Mouse (Mus musculus): ENCODE results near the gene Rflnb.

Gene Rflnb

DNA sequence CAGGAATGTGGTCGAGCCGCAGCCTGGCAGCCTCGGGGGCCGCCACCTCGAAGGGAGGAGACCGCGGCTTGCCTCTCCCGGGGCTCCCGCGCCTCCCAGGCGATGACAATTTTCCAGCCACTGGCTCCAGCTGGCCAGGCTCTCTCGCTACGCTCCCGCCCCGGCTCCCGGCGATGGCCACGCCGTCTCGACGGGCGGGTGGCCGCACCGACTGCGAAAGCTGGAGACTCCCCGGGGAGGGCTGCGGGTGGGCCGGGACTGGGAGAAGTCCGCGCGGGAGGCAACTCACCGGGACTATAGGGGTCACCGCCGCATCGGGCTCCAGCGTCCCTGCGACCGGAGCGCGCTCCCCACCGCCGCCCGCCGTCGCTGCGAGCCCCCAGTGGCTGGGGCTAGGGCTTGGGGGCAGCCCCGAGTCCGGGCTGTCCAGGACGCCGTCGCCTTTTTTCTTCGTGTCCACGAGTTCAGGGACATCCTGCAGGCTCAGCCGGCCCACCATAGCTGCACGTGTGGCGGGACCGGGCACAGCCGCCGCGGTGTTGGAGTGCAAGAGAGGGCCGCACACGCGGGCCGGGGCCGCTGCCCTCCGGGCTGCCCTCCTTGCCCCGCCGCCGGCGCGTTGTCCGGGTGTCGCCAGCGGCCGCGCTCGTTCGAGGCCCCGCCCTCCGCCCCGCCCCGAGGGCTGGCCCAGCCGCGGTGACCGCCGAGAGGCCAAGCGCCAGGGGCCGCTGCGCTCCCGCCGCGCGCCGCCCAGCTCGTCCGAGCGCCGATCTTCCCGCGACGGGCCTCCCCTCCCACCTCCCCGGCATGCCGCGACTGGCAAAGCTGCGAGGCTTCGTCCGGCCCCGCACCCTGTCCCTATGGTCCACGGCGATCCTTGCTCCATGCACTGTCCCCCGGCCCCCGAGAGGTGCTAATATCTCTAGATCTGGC lies at the start of gene Rflnb:
Gene Rflnb (minus strand): TSS at position 644 of the 933 bp plus-strand sequence.
- peak; percentile 45 for DNase-seq

DNA sequence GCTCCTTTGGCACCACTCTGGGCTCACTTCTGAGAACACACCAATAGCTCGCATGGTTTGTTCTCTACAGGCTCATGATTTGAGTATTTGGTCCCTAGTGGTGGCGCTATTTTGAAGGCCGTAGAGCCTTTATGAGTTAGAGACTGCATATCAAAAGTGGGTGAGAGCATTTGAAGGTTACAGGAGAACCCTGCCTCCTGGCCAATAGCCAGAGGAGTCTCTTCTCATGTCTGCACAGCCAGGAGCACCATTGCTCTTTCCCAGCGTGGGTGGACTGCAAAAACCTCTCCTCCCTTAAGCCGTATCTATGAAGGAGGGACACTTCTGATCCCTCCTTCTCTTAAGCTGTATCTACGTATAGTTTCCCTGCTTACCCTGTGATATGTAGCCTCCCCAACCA lies 49.8 kb upstream of the Rflnb start:
- no peak for DNase-seq

DNA sequence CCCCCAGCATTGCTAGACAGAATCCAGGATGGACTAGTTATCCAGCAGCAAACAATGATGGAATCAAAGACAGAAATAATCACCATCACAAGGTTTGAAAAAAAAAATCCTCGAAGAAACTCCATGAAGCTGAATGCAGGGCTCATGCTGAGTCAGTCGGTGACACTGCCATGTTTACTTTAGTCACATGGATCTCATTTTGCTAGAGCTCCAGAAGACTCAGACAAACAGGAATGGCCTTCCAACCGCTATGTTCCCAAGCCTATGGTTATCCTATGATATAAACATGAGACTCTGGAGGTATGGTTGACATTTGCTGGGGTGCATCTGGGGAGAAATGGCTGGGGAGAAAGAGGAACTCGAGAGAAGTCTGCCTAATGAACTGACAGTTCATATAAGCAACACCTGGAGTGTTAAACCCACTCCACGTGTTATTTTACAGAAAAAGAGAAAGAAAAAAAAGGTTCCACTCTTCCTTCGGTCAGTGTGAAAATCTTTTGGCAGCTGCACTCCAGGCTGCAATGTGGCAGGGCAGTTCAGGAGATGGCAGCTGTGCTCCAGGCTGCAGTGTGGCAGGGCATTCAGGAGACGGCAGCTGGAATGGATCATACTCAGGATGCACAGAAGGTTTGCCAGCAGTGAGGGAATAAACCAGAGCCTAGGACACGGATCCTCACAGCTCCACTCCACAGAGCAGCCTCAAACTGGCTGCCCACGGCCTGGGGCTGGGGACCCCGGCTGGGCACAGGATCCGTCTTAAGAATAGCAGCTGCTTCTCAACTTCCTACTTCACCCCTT lies 46.9 kb upstream of the Rflnb start:
- DNase-seq = no peak

DNA sequence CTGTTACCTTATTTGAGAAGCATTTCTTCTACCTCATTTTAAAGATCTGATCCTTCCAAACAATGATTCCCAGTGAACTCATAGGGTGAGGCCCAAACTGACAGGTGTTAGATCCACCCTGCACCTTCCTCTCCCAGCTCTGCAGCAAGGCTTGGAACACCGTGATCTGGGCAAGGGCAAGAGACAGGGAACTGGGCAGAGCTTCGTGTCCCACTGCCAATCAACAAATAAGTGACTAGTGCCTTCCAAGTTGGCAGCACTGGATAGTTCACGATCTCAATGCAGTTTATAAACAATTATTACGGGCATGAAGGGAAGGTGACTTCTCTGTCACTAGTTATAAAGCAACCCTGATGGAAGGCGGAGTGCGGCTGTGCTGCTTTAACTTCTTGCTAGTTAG lies 42.2 kb upstream of the Rflnb start:
- no peak for DNase-seq

DNA sequence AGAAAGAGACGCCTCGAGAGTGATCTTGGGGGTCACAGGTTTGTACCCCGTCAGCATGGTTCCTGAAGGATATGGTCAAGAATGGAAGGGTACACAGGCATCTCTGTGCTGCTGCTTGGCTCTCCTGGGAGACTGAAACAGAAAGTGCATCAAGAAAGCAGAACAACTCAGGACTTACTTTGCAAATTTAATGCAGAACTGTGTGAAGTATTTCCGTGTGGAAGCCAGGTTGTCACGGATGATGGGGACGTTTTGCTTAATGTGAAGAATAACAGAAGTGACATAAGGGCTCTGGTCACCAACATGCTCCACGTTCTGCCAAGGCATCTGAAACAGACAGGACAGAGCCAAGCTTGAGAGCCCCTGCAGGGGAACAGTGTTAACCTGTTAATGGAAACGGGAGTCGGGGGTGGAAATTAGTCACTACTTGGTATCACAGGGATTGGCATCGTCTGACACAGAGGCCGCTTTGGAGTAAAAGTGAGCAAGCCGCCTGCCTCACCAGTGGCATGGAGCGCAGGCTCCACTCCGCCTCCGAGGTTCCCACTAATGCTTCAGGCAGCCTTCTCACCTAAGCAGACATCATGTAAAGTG lies 39.1 kb upstream of the Rflnb start:
- no peak for DNase-seq

DNA sequence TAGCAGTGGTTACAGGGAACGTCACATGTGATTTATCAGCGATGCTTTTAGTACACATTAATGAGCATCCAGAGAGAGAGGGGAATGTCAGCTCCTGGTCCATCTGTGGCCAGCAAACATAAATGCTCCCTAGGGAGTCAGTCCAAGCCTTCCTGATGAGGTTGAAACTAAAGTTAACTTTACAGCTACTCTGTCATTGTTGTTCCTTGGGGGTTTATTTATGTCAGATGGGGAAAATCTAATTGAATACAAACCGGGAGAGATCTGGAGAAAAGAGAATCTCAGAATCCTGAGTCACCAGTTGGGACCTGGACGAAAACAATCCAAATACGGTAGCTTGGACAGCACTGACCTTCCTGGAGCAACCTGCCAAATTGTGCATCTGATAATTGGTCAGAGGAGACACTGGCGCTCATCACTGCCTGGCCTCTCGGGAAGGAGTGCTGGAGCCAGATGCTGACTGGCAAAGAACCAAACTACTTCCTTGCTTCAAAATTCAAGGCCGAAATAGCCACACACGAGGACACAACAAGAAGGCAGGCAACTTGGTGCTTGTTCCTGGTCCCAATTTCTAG lies 38.0 kb upstream of the Rflnb start:
- no peak for DNase-seq

DNA sequence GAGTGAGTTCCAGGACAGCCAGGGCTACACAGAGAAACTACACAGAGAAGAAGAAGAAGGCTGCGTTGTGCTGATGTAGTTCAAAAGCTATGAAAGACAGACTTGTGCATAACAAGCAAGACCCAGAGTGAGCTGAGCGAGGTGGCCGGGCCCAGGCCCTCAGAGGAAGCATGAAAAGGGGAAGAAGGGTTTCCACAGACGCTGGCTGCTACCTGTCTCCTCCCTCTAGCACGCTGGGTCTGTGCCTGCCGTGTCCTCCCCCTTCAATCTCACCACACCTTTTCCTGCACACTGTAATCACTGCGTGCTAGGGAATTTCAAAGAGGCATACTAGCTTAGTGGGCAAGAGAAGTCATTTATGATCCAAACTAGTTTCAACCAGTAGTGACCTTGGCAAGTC lies 36.8 kb upstream of the Rflnb start:
- DNase-seq = no peak

DNA sequence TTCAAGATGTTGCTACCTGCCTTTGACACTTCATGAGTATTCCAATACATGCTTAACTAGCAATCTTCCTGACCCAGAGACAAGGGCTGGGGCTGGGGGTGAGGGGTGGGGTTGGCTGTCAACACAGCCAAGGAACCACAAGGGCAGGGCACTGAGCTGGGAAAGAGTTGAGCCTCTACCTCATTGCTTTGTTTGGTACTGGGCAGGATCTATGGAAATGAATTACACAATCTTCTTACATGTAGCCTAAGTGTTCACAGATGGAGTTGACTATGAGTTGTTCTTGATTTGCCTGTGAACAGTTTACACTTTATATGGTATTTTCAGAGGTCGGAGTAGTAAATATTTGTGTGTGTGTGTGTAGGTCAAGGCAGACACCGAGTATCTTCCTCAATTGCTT lies 33.3 kb upstream of the Rflnb start:
- no peak for DNase-seq

DNA sequence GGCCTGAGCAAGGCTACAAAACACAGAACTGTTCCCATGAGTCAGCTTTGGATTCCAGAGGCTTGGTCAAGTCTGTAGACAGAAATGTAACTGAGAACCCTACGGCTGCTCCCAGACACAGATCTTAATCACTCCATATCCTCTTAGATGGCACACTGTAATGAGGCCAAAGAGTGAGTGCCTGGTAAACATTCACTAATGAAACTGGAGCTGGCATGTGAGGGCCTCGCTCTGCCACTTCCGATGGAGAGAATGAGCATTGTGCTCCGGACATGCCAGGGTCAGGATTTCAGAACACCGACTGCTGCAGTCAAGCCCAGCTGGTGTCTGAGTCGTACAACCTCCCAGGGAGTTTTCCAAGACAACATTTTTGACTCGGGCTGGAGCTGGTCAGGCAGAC lies 32.4 kb upstream of the Rflnb start:
- DNase-seq = no peak

DNA sequence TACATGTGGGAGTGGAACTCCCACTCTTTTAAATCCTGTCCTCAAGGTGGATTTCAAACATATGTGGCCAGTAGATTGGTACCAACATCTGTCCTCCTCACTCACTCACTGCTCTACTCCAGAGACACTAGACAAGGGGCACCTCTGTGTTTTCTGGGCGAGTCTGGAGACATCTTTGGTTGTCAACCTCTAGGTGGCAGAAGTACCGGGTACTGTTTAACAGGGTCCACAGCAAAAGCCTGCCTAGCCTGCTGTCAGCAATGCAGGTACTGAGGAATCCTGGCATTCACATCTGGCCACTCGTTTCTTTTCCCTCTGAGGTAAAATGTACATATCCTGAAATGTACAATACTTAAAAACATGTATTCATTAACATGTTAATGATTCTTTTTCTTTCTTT lies 28.9 kb upstream of the Rflnb start:
- DNase-seq = peak; percentile 20

DNA sequence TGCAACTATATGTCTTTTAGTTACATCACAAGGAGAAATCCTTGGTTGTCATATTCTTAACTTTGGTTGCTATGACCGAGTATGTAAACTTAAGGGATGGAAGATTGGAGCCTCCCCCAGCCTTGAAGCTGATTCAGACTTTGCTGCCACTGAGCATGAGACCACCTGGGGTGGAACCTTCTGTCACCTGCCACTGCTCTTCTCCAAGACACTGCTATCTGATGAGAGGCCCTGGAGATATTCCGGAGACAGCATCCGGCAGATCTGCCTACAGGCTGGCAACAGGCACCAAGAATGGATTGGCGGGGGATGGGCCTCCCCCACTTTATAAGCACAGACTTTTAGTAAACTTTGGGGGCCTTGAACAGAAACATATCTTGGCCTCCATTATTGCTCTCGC lies 24.9 kb upstream of the Rflnb start:
- no peak for DNase-seq

DNA sequence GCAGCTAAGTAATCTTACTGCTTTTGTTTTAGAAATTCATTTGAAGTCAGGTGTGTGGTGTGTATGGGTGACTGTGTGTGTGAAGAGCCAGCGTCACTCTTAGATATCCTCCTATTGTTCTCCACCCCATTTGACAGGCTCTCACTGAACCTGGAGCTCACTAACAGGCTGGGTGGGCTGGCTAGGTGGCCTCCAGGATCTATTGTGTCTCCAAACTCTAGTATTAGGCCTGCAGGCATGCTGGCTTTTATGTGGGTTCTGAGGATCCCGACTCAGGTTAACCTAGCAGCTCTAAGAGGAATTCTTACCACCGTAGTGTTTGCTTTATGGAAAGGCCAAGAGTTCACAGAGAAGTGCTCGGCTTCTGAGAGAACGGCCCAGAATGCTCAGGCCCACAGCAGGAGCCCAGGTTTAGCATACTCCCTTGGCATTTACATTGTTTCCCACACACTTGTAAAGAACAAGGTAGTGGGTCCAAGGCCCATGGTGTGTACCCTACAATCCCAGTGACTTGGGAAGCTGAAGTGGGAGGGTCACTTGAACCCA lies 23.5 kb upstream of the Rflnb start:
- no peak for DNase-seq

DNA sequence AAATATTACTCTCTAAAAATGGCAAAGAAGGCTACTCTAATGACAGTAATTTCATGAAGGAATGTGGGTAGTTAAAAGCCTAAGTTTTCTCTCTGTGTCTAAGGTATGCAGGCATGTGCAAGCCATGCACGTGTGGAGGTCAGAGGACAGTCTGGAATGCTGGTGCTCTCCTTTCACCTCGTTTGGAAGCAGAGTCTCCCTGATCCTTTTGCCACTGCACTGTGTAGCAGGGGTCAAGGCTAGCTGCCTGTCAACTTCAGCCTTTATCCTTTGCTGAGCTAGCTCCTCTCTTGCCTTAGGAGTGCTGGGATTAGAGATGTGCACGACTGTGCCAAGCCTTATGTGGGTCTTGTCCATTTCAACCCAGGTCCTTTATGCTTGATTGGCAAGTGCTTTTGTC lies 22.9 kb upstream of the Rflnb start:
- no peak for DNase-seq

DNA sequence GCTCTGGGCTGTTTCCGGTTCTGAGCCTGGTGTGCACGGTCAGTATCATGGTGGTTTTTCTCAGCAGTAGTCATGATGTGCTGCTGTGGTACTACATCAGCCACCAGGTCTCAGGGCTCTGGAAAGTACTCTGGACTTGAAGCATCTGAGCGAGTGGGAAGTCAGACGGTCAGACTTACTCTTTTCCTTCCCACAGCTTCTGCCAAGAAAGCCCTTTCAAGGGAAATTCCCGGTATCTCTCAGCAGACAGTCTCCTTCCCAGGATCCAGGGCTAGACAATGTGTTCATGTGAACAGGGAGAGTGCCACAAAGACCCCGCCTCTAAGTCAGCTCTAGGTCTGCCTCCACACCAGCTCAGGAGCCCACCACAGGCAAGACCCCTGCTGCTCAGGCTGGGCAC lies 17.8 kb upstream of the Rflnb start:
- no peak for DNase-seq

DNA sequence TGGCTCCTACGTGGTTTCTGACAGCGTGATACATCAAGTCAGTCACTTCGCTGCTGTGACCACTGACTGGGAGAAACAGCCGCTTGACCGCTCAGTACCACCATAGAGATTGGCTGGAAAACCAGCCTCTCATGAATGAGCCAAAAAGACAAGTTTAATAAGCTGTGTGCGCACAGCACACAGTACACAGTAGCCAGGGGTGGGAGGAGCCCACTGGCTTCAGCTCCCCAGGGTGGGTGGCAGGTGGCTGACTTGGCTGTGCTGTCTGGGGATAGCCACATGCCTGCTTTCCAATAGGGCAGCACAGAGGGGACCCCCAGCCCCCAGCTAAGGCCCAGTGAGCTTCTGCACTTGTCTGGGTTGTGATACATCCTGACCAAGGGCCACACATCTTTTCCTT lies 16.9 kb upstream of the Rflnb start:
- no peak for DNase-seq

DNA sequence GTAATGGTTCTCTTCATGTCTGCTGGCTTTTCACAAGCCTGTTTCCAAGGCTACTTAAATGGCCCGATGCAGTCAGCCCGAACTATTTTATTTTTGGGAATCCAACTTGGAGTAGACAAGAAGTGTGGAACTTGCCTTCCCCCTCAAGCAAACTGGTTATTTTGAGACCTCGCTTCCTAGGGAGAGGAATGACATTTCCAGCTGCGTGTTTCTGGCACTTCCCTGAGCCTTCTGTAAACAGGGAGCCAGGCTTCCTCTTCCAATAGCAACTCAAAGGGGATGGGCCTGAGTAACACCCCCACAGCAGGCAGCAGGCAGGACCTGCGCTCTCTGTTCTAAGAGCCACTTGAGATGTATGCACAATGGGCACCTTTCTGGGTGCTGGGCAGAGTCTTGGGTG lies 15.3 kb upstream of the Rflnb start:
- DNase-seq = no peak

DNA sequence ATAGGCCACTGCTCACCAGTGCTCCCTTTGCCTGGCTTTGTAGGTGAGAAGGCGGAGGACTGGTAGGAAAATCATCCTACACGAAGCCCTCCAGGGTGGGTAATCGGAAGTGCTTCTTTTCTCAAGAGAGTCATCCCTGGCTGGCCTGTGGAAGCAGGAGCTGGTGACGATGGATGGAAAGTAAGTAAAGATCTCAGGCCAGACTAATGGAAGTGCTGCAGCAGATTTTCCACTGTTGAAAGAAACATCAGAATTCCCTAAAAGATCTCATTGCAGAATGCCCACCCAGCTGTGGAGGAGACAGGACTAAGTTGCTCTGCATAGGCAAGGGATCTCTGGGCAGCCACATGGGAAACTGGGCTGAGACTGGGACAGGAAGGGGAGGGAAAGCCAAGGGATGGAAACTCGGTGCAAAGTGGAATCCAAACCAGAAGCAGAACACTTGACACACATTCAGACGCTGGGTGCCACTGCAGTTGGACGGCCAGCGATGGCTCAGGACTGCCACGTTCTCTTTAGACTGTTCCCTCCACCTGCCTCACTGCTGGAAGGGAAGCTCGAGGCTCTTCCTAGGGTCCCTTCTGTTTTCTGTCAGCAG lies 14.6 kb upstream of the Rflnb start:
- DNase-seq = no peak

DNA sequence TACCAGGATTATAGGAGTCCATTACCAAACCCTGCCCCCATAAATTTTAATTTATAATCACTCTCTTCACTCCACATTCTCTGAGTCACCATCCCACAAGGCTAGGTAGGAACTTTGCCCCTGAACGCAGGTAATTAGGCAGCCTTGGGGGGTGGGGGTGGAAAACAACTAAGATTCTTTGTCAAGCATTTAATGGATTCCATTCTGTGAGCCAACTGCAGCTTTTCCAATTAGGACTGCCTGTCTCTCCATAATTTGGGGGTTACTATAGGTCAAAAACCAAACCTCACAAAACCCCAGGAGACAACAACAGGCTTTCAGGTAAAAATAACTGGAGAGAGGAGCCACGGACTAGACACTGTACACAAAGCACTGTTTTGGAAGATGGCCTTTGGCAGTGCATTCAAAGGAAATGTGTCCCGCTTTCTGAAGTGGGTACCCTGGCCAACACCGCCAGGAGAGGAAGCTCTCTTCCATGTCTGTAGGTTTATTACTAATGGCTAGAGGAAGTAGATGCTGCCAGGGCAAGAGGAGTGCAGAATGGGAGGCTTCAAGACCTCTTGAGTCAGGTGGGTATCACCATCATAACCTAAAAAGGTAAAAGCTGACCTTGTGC lies 13.3 kb upstream of the Rflnb start:
- no peak for DNase-seq

DNA sequence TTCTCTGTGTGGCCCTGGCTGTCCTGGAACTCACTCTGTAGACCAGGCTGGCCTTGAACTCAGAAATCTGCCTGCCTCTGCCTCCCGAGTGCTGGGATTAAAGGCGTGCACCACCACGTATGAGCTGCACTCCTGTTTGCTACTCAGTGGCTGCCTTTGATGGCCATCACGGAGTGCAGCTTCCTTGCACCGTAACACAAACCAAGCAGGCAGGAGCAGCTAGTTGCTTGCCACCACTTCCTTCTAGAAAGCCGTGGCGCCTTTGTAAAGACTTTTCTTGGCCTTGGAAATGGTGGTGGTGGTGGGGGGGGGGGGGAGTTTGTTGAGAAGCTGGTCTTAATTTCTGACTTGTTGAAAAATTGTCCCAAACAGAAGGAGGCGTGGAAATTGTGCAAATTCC lies 12.5 kb upstream of the Rflnb start:
- peak; percentile 15 for DNase-seq

DNA sequence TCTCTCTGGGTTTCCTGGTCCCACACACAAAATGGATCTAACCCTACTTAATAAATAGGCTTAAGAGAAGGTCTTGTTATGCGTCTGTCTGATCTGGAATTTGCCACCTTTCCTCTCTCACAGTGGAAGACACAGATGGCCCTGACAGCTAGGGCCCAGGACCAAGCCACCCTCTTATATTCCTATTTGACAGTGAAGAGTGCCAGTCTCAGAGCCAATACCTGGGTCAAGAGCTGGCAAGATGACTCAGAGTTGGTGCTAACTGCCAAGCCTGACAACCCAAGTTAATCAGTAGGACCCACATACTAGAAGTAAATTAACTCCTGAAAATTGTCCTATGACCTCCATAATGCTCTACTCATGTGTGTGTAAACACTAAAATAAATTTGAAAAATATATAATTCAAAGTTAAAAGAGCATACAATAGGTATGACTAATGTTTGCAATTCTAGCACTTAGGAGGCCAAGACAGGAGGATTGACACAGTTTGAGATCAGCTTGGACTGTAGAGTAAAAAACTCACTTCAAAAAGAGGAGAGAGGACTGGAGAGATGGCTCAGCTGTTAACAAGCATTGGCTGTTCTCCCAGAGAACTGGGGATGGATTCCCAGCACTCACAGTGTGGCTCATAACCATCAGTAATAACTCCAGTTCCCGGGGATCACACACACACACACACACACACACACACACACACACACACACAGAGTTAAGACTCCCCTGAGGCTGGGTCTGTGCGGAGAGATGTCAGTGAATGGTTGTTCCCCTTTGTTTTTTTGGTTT lies 11.9 kb upstream of the Rflnb start:
- no peak for DNase-seq

DNA sequence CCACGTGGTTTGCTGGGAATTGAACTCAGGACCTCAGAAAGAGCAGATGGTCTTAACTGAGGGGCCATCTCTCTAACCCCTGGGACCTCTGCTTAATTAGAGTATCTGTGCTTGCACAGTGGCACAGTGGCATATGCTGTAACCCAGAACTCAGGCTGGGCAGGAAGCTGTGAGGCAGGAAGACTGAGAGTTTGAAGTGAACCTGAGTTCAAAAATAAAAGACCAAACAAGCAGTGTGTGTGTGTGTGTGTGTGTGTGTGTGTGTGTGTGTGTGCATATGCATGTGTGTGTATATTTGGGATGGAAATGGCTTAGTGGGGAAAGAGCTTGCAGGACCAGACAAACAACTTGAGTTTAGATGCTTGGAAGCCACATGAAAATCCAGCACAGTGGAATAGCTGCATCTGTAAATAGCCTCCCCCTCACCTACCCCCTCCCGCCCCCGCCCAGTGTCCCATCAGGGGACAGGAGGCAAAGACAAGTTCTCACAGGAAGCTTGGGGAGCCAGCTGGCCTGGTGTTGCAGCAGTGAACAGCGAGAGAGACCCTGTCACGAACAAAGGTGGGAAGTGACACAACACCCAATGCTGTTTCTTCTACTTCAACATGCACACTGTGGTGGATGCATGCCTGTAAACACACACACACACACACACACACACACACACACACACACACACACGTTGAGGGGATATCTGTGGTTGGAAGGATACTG lies 10.2 kb upstream of the Rflnb start:
- peak; percentile 45 for DNase-seq

Measured in thymus, postnatal 14 days (tissue).